ENCODE assay signal across 8 mouse cellular contexts in genomic region chr17:26203321-26203811, GRCm38 (mm10). TPM values are rescaled to one million over a fixed set of nuclear protein-coding genes. Genes with fewer than 3 reads are reported as not detected.
A peak's percentile ranks its signal among the peaks of the same experiment; 100 is the strongest.
DNase-seq lines count a peak whose midpoint lies in the region; ATAC-seq and TF ChIP-seq lines count a peak whose summit lies in the region.

No protein-coding gene starts in this region.

- no peak overlapping the region for H3K27ac ChIP-seq in heart, adult 2 months
- H3K27ac ChIP-seq in kidney, embryonic 16.5 days (ENCODE audit: low read length): no peak overlapping the region
- H3K27ac ChIP-seq in liver, adult 2 months (replicated peaks; ENCODE audit: insufficient read depth, low read depth, low read length): no peak overlapping the region

- peak overlapping the region; percentile 91 for H3K4me2 ChIP-seq in kidney, embryonic 16.5 days (replicated peaks; ENCODE audit: low read depth, low read length)
- H3K4me2 ChIP-seq in myocyte (ENCODE audit: low read depth): peak overlapping the region; percentile 66

- H3K27me3 ChIP-seq in heart, adult 2 months (ENCODE audit: control insufficient read depth, insufficient read depth, low read length): peaks cover 4% of the 10 kb centered on the region; the same call in 1 of the 2 replicates
- H3K27me3 ChIP-seq in kidney, embryonic 16.5 days (ENCODE audit: insufficient read depth, low read length): peaks cover 42% of the 10 kb centered on the region
- peaks cover 15% of the 10 kb centered on the region; the same call in 1 of the 2 replicates for H3K27me3 ChIP-seq in liver, adult 2 months (ENCODE audit: control insufficient read depth, insufficient read depth, low read length)
- H3K27me3 ChIP-seq in myocyte (ENCODE audit: control insufficient read depth, insufficient read depth, insufficient read length): no peaks in the 10 kb centered on the region

- H3K79me2 ChIP-seq in heart, adult 2 months (replicated peaks; ENCODE audit: control insufficient read depth, insufficient read depth, low read length): no peaks in the 10 kb centered on the region
- H3K79me2 ChIP-seq in liver, adult 2 months (ENCODE audit: control insufficient read depth, insufficient read depth, low read length): no peaks in the 10 kb centered on the region
- no peaks in the 10 kb centered on the region for H3K79me2 ChIP-seq in myocyte (ENCODE audit: control insufficient read depth, insufficient read depth)

- no peak for TF ChIP-seq EP300 in heart, adult 2 months (IDR thresholded peaks at IDR 0.05; ENCODE audit: insufficient read depth, low read depth, low read length)

- no peak for TF ChIP-seq POLR2A in heart, adult 2 months (IDR thresholded peaks at IDR 0.05; ENCODE audit: insufficient read depth, low read depth, low read length)
- no peak for TF ChIP-seq POLR2A in liver, adult 2 months (IDR thresholded peaks at IDR 0.05; ENCODE audit: extremely low read depth, insufficient read depth, low read length)
- TF ChIP-seq POLR2A in myocyte (IDR thresholded peaks at IDR 0.05; ENCODE audit: insufficient read length, low read depth): no peak

- 2% methylated on average over 30 of the region's 30 CpGs for WGBS in heart, adult 2 months
- 2% methylated on average over 30 of the region's 30 CpGs for WGBS in kidney, embryonic 16.5 days
- WGBS in liver, adult 2 months: 4% methylated on average over 30 of the region's 30 CpGs

- 0 out of 2 replicates have a peak, but pooled peaks cover 1% of the 10 kb centered on the region for H3K4me1 ChIP-seq in heart, adult 2 months (ENCODE audit: control insufficient read depth, insufficient read depth, low read length)
- peaks cover 27% of the 10 kb centered on the region for H3K4me1 ChIP-seq in kidney, embryonic 16.5 days (ENCODE audit: insufficient read depth, low read length)
- no peaks in the 10 kb centered on the region for H3K4me1 ChIP-seq in liver, adult 2 months (ENCODE audit: control insufficient read depth, insufficient read depth, low read length)

- DNase-seq in heart, adult 2 months: peak; percentile 27 to 40
- no peak for DNase-seq in heart, postnatal 25 days (ENCODE audit: low spot score)
- peak; percentile 15 for DNase-seq in c-Kit-positive CD71-positive TER-119-negative erythroid progenitor cells, embryonic 14.5 days (ENCODE audit: low read depth)
- no peak for DNase-seq in liver, adult 2 months (ENCODE audit: extremely low read depth, low read depth, low spot score)
- peak; percentile 39 to 45 for DNase-seq in urinary bladder, postnatal 36 days (ENCODE audit: low spot score in 2 of 2)

- no peaks in the 10 kb centered on the region for H3K9me3 ChIP-seq in kidney, embryonic 16.5 days (ENCODE audit: low read length)

- no peak overlapping the region for H3ac ChIP-seq in myocyte (ENCODE audit: control insufficient read depth, insufficient read length)

- no peak for TF ChIP-seq CTCF in heart, adult 2 months (IDR thresholded peaks at IDR 0.05)
- TF ChIP-seq CTCF in liver, adult 2 months (IDR thresholded peaks at IDR 0.05; ENCODE audit: low read depth, low read length): no peak

- 0 out of 2 replicates have a peak overlapping the region, but pooled peaks have one; percentile 21 for H3K9ac ChIP-seq in heart, adult 2 months (ENCODE audit: low read depth, low read length)
- peak overlapping the region; percentile 48 for H3K9ac ChIP-seq in kidney, embryonic 16.5 days (replicated peaks; ENCODE audit: low read length)
- H3K9ac ChIP-seq in liver, adult 2 months (ENCODE audit: low read depth, low read length): no peak overlapping the region

- H3K36me3 ChIP-seq in heart, adult 2 months (ENCODE audit: control insufficient read depth, insufficient read depth, low read length): no peaks in the 10 kb centered on the region
- H3K36me3 ChIP-seq in kidney, embryonic 16.5 days (ENCODE audit: insufficient read depth, low read length): no peaks in the 10 kb centered on the region
- no peaks in the 10 kb centered on the region for H3K36me3 ChIP-seq in liver, adult 2 months (ENCODE audit: control insufficient read depth, insufficient read depth, low read length)
- no peaks in the 10 kb centered on the region for H3K36me3 ChIP-seq in myocyte (ENCODE audit: control insufficient read depth, insufficient read depth)

- peak overlapping the region; percentile 53 for H3K4me3 ChIP-seq in heart, adult 2 months
- peak overlapping the region; percentile 53 for H3K4me3 ChIP-seq in kidney, embryonic 16.5 days (ENCODE audit: low read length)
- peak overlapping the region; percentile 52; the same call in 1 of the 2 replicates for H3K4me3 ChIP-seq in liver, adult 2 months (ENCODE audit: insufficient read depth, low read depth, low read length)
- H3K4me3 ChIP-seq in myocyte: peak overlapping the region; percentile 10

- ATAC-seq in granulocyte monocyte progenitor cell, adult 5-6 weeks (replicated peaks; ENCODE audit: poor library complexity, severe bottlenecking): peak; percentile 47
- peak; percentile 12; the same call in 1 of the 2 replicates for ATAC-seq in kidney, embryonic 16.5 days (ENCODE audit: low FRiP score, low TSS enrichment)

- intact Hi-C loops in heart, adult 2 months (cut with DNase I): no loop called here
- intact Hi-C loops in heart, postnatal 25 days (cut with DNase I): no loop called here

TF ChIP-seq in myocyte, 11 proteins besides CTCF, POLR2A, EP300 and RAD21:
- TF ChIP-seq MAX (IDR thresholded peaks at IDR 0.05; ENCODE audit: low read depth): no peak
- no peak for TF ChIP-seq TCF12 (IDR thresholded peaks at IDR 0.05; ENCODE audit: insufficient read depth, poor library complexity, severe bottlenecking)
- no peak for TF ChIP-seq POLR2AphosphoS2 (IDR thresholded peaks at IDR 0.05; ENCODE audit: insufficient read length, low read depth)
- no peak for TF ChIP-seq TCF3 (IDR thresholded peaks at IDR 0.05; ENCODE audit: insufficient read length, low read depth)
- TF ChIP-seq MYOD1 (IDR thresholded peaks at IDR 0.05; ENCODE audit: control insufficient read depth in 1 of 3, insufficient read length in 2 of 3, low read depth in 2 of 3): no peak

RNA-seq across cellular contexts. Expression of gene Rgs11, which starts 0.6 kb away (rescaled TPM):
- total RNA-seq in heart, adult 2 months (2021): under 1 TPM; 0.31 to 0.34 TPM
- 1.8 and 3.5 TPM in 2 replicates for polyA plus RNA-seq in heart, adult 2 months (2012; rRNA removed)
- under 1 TPM; 0.29 to 0.73 TPM for total RNA-seq in heart, postnatal 25 days (2021)
- total RNA-seq in granulocyte monocyte progenitor cell, adult 5-6 weeks (2014; fragmentation: Nextera tagmentation): not detected in 2 replicates
- not detected in 2 replicates for total RNA-seq in granulocyte monocyte progenitor cell, adult 5-6 weeks (2017)
- 17.7 and 19.4 TPM in 2 replicates for polyA plus RNA-seq in kidney, embryonic 16.5 days (2015; fragmentation: Nextera tagmentation; extraction: Ambion mirVana)
- 0.09 and 0.40 TPM in 2 replicates for total RNA-seq in liver, adult 2 months (2014; rRNA removed)
- 0.22 and 0.25 TPM in 2 replicates for polyA plus RNA-seq in liver, adult 2 months (2012; rRNA removed)
- 0.62 TPM for polyA plus RNA-seq in myocyte (2012; fragmentation: generic; extraction: Trizol)

RNA-seq across cellular contexts. Expression of gene Arhgdig, which starts 4.2 kb away (rescaled TPM):
- total RNA-seq in heart, adult 2 months (2021): under 1 TPM; 0.36 to 0.47 TPM
- 1.00 and 1.5 TPM in 2 replicates for polyA plus RNA-seq in heart, adult 2 months (2012; rRNA removed)
- total RNA-seq in heart, postnatal 25 days (2021): under 1 TPM in 1 of 2 experiments, not detected in 1; 0.42 TPM
- total RNA-seq in granulocyte monocyte progenitor cell, adult 5-6 weeks (2014; fragmentation: Nextera tagmentation): not detected in 2 replicates
- total RNA-seq in granulocyte monocyte progenitor cell, adult 5-6 weeks (2017): 0.98 TPM in 1 of 2 replicates, not detected in the other
- polyA plus RNA-seq in kidney, embryonic 16.5 days (2015; fragmentation: Nextera tagmentation; extraction: Ambion mirVana): 6.4 TPM in 2 replicates
- not detected in 2 replicates for total RNA-seq in liver, adult 2 months (2014; rRNA removed)
- 0.09 TPM in 1 of 2 replicates, not detected in the other for polyA plus RNA-seq in liver, adult 2 months (2012; rRNA removed)
- polyA plus RNA-seq in myocyte (2012; fragmentation: generic; extraction: Trizol): 12.6 TPM

RNA-seq across cellular contexts. Expression of gene Pdia2, which starts 4.5 kb away (rescaled TPM):
- not detected for total RNA-seq in heart, adult 2 months (2021)
- not detected in 2 replicates for polyA plus RNA-seq in heart, adult 2 months (2012; rRNA removed)
- not detected for total RNA-seq in heart, postnatal 25 days (2021)
- total RNA-seq in granulocyte monocyte progenitor cell, adult 5-6 weeks (2014; fragmentation: Nextera tagmentation): not detected in 2 replicates
- 0.30 TPM in 1 of 2 replicates, not detected in the other for total RNA-seq in granulocyte monocyte progenitor cell, adult 5-6 weeks (2017)
- polyA plus RNA-seq in kidney, embryonic 16.5 days (2015; fragmentation: Nextera tagmentation; extraction: Ambion mirVana): 0.52 and 0.89 TPM in 2 replicates
- total RNA-seq in liver, adult 2 months (2014; rRNA removed): 1.6 and 6.0 TPM in 2 replicates
- polyA plus RNA-seq in liver, adult 2 months (2012; rRNA removed): not detected in 2 replicates
- polyA plus RNA-seq in myocyte (2012; fragmentation: generic; extraction: Trizol): 0.05 TPM

RNA-seq across cellular contexts. Expression of gene Fam234a, which starts 40.7 kb away (rescaled TPM):
- total RNA-seq in heart, adult 2 months (2021): 100 to 1,000 TPM; 113 to 128 TPM
- 93.1 and 118 TPM in 2 replicates for polyA plus RNA-seq in heart, adult 2 months (2012; rRNA removed)
- total RNA-seq in heart, postnatal 25 days (2021): 100 to 1,000 TPM; 113 to 123 TPM
- 12.8 and 15.4 TPM in 2 replicates for total RNA-seq in granulocyte monocyte progenitor cell, adult 5-6 weeks (2014; fragmentation: Nextera tagmentation)
- total RNA-seq in granulocyte monocyte progenitor cell, adult 5-6 weeks (2017): 5.1 and 6.1 TPM in 2 replicates
- polyA plus RNA-seq in kidney, embryonic 16.5 days (2015; fragmentation: Nextera tagmentation; extraction: Ambion mirVana): 73.6 and 74.3 TPM in 2 replicates
- total RNA-seq in liver, adult 2 months (2014; rRNA removed): 12.6 and 19.5 TPM in 2 replicates
- polyA plus RNA-seq in liver, adult 2 months (2012; rRNA removed): 50.8 and 54.0 TPM in 2 replicates
- 65.4 TPM for polyA plus RNA-seq in myocyte (2012; fragmentation: generic; extraction: Trizol)

RNA-seq across cellular contexts. Expression of gene Luc7l, which starts 49.3 kb away (rescaled TPM):
- total RNA-seq in heart, adult 2 months (2021): 10 to 100 TPM; 13.2 to 16.3 TPM
- 13.6 and 22.9 TPM in 2 replicates for polyA plus RNA-seq in heart, adult 2 months (2012; rRNA removed)
- 10 to 100 TPM; 15.3 to 18.2 TPM for total RNA-seq in heart, postnatal 25 days (2021)
- total RNA-seq in granulocyte monocyte progenitor cell, adult 5-6 weeks (2014; fragmentation: Nextera tagmentation): 63.7 and 74.9 TPM in 2 replicates
- total RNA-seq in granulocyte monocyte progenitor cell, adult 5-6 weeks (2017): 60.0 and 122 TPM in 2 replicates
- 97.7 and 108 TPM in 2 replicates for polyA plus RNA-seq in kidney, embryonic 16.5 days (2015; fragmentation: Nextera tagmentation; extraction: Ambion mirVana)
- total RNA-seq in liver, adult 2 months (2014; rRNA removed): 17.8 and 18.2 TPM in 2 replicates
- polyA plus RNA-seq in liver, adult 2 months (2012; rRNA removed): 8.8 and 15.4 TPM in 2 replicates
- polyA plus RNA-seq in myocyte (2012; fragmentation: generic; extraction: Trizol): 25.1 TPM

Comparison
In these comparisons a context has a peak if more than half of its experiments do, and no peak if none do; other contexts are left out.
1. DNase-seq: peak in heart, adult 2 months (2 of 2), c-Kit-positive CD71-positive TER-119-negative erythroid progenitor cells, embryonic 14.5 days (single experiment) and urinary bladder, postnatal 36 days (2 of 2); none in heart, postnatal 25 days (single experiment) and liver, adult 2 months (single experiment).
2. Peak in every context shown above with its lines, with median percentiles within 50 percentile points of each other: H3K4me3 ChIP-seq.